Mouse (Mus musculus) mouse trophoblast stem cell (cell line): Measurements from ENCODE around the gene Dgat2l6.

Source experiments
- in situ Hi-C, 2 experiments: fragments of 300-500 bp; cut with MseI, MboI; formaldehyde crosslinking; loops; 2 replicates in 1 of 2; 3 replicates in 1 of 2; pipeline ENCODE4 v1.15.1; 2025

Dgat2l6 gene

GRCm38 (mm10) chrX:100524471-100524870, at the start of gene Dgat2l6:
TSS of gene Dgat2l6 (plus strand) at chrX:100524838.
- in situ Hi-C loops, result no loop called here

GRCm38 (mm10) chrX:100475569-100476223, 48.9 kb upstream of the Dgat2l6 start:
- in situ Hi-C loops, result no loop called here

DNA sequence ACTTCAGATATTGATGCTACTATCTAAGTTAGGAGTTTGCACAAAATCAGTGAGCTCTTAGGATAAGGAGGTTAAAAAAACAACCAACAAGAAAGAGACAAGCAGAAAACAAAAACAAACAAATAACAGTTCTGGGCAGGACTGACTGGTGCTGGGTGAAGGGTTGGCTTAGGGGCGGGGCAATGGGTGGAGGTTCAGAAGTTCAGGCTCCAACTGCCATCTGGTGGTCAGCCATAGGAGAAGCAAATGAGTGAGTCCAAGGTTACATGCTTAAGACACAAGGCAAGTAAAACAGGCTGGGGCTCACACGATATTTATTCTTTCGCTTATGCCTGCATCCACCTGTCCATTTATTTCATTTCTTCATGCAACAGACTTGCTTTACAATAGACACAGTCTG, 44.3 kb upstream of the Dgat2l6 start:
- in situ Hi-C loops, result no loop called here

DNA sequence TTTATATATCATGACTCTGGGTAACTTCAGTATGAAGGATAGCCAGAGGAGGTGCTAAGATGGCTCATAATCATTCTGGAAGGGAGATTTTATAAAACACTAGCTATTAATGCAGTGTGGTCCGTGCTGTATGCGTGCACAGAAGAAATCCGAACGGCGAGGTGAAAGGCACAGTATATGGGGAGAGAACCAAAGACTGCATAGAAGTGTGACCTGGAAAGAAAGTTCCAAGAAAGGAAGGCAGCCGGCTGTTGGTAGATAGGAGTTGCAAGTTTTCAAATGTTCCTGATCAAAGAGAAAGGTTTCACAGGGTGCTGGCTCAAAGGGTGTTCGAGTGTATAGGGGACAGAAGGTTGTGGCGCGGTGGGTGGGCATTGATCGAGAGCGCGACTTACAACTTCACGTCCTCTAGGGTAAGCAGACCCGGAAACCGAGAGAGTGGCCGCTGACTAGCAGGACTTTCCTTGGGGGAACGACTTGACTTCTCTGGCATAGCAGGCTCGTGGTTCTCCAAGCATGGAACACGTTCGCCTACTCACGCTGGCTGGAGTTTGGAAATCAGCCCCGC, 31.1 kb upstream of the Dgat2l6 start:
- in situ Hi-C loops, result no loop called here

DNA sequence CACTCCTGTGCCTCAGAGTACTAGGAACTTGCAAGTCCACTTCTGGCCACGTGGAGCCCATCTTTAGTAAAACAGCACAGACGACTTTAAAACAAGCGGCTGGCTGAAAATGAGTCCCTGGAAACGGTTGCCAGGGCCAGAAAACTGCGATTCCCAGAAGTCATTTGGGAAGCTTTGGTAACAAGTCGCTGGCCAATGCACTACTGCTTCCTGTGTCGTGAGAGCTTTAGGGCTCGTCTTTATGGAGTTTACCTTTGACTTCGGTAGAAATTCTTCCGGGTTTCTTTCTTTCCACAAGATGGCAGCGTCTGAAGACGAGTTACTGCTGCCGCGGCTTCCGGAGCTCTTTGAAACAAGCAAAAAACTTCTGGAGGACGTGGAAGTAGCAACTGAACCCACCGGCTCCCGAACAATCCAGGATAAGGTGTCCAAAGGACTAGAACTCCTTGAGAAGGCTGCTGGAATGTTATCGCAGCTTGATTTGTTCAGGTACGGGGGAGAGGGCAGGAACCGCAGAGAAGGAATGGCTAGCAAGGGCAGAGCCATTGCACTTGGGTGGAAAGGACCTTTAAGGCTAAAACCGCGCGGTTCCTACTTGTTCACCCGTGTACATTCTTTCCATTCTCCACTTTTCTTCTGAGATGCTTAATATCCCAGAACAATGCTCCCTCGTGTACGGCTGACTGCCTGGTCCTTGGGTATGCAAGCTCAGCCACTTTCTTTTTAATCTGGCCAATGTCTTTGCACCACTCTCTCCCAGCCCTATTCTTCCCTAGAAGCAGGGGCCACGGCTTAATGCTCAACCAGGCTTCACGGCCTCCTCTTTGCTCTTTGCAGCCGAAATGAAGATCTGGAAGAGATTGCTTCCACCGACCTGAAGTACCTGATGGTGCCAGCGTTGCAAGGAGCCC, 30.3 kb upstream of the Dgat2l6 start, which contains the start of gene Igbp1:
Gene Igbp1 (plus strand): TSS at position 224 of the 911 bp plus-strand sequence.
- in situ Hi-C loops, result no loop called here

DNA sequence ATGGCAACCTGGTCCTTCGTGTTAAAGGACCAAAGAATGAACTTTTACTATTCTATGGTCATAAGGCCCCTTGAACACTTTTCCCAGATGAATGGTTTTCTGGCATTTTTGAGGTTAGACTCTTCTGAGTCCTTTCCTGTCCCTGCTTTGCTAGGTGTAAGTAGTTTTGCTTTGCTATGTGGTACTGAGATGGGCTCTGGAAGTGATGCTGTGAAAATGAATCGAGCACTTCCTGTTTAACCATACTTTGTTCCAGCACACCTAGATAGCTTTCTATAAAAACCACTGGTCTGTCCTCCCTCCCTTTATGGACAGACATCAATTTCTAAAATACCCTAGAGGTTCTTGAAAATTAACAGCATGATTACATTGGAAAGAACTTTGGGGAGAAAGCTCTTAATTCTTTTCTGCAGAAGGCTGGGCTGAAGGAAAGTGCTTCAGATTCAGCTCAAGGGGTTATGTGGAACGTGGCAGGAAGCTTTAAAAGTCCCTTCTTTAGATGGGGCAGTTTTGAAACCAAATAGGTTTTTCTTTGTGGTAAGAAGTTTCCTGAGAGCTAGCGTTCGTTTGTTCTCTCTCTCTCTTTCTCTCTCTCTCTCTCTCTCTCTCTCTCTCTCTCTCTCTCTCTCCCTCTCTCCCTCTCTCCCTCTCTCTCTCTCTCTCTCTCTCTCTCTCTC, 20.3 kb upstream of the Dgat2l6 start:
- in situ Hi-C loops, result no loop called here

DNA sequence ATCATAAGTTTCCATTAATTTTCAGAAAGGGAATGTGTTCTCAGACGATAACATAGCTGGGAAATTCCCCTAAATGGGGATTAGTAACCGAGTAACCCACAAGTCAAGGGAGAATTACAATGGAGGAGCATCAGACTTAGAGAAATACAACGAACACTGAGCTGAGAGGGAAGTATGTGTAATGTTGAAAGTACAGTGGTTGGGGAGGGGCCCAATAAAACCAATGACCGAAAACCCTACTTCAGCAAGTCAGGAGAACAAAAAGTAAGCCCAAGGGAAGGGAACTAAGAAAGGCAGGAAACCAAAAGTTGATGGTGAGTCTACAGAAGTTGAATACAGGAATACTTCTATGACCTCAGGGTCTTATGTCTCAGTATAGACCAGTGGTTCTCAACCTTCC, 16.5 kb upstream of the Dgat2l6 start:
- in situ Hi-C loops, result no loop called here

DNA sequence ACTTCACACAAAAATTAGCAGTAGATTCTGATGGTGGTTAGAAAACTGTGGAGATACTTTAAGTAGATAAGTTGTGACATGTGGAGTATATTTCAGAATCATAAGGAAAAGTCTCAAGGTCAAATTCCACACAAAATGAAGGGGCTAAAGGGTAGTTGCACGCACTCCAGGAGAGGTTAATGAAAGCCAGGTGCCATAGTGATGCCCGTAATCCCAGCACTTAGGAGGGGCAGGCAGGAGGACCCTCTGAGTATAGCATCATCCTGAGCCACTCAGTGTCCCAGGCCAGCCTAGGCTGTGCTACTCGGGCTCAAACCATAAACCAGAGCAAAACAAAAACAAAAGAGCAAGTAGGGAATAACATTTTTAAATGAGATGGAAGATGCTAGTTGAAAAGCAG, 14.7 kb upstream of the Dgat2l6 start:
- in situ Hi-C loops, result no loop called here

DNA sequence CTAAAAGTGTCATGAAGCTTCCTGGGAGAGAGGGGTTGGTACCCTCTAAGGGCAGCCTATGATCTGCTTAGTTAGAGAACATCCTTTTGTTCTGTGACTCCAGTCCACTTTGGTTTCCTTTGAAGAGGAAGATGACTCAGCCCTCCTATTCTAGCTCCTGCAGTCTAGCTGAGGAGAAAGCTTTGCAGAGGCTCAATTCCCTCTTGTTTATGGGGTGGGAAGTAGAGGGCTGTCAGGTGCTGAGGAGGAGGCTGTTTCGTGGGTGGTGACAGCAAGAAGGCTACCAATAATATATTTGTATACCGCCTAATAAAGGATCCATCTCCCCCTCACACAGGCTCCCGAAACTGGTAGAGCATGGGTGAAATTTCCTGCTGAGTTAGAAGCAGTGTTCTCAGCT, 8.0 kb upstream of the Dgat2l6 start:
- in situ Hi-C loops, result no loop called here

GRCm38 (mm10) chrX:100517626-100518025, 7.0 kb upstream of the Dgat2l6 start:
- in situ Hi-C loops, result no loop called here

DNA sequence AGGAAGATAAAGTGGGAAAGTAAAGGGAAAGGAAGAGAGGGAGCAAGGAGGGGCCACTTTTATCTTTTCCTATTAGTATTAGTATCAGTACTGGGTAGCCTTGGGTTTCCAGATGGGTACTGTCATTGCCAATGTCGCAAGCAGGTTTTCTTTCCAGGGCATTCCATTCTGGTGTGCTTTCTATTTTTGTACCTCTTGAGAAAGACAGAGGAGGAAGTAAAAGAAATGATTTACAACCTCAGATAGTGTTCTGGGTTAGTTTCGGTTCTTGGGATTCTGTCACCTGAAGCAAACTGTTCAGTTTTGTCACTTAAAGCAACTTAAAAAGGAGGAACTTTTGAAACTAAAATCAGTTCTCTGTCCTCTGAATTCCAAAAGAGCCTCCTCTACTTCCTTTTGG, 6.1 kb upstream of the Dgat2l6 start:
- in situ Hi-C loops, result no loop called here

- in situ Hi-C loops, result no loop called here
Measured at GRCm38 (mm10) chrX:100556026-100556425, 31.4 kb downstream of the Dgat2l6 start.

- in situ Hi-C loops, result no loop called here
Measured at GRCm38 (mm10) chrX:100565696-100566095, 41.1 kb downstream of the Dgat2l6 start.

DNA sequence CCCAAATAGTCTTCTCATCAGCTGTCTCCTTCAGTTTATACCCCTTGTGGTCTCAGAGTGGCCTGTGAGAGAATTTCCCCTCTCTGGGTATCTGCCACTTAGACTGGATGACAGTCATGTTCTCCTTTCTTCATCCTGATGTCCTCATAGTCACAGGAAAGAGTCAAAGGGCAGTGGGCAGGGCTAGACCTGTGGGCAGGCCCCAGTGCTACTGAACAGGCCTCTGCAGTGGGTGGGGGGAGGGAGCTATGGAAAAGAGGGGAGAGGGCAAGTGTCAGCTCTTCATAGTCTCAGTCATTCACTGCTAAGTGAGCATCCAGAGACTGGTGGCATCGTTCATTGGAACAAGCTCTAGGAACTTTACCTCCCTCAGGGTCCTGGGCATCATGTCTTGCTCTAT, 47.3 kb downstream of the Dgat2l6 start, which contains the start of gene Awat1:
Gene Awat1 (plus strand): TSS at position 301 of the 400 bp plus-strand sequence.
- in situ Hi-C loops, result no loop called here

DNA sequence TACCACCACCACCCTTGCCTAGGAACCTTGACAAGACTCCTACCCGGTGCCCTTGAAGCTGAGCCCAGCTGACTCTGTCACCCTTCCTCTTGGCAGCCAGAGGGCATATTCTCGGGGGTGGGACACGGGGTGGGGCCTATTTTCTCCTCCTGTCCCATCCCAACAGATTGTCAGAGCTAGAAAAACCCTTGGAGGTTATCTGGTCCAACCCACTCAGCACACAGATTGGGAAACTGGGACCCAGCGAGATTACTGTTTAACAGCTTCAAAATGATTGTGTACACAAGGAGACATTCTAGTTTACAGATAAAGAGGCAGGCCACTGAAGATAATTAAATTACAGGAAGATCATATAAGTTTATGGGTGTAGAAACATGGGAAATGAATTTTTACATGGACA, 70.2 kb downstream of the Dgat2l6 start, which contains the start of gene P2ry4:
Gene P2ry4 (minus strand): TSS at position 79 of the 400 bp plus-strand sequence.
- in situ Hi-C loops, result no loop called here
